Mouse (Mus musculus) mouse trophoblast stem cell (cell line): ENCODE measurements around the gene Msantd1.

Experiments
- in situ Hi-C, 2 experiments: fragments of 300-500 bp; cut with MseI, MboI; formaldehyde crosslinking; loops; 2 replicates in 1 of 2; 3 replicates in 1 of 2; pipeline ENCODE4 v1.15.1; 2025

The Msantd1 gene

DNA sequence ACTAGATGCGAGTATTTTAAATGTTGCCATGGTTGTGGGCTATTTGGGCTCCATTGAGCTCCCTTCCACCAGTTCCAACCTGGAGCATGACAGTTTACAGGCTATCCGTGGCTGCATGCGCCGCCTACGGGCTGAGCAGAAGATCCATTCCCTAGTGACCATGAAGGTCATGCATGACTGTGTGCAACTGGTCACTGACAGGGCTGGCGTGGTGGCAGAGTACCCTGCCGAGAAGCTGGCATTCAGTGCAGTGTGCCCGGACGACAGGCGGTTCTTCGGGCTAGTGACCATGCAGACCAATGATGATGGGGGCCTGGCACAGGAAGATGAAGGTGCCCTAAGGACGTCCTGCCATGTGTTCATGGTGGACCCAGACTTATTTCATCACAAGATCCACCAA, 57.7 kb downstream of the Msantd1 start:
- in situ Hi-C loops, result no loop called here

GRCm38 (mm10) chr5:34968386-34968785, 60.6 kb downstream of the Msantd1 start:
- in situ Hi-C loops, result no loop called here

DNA sequence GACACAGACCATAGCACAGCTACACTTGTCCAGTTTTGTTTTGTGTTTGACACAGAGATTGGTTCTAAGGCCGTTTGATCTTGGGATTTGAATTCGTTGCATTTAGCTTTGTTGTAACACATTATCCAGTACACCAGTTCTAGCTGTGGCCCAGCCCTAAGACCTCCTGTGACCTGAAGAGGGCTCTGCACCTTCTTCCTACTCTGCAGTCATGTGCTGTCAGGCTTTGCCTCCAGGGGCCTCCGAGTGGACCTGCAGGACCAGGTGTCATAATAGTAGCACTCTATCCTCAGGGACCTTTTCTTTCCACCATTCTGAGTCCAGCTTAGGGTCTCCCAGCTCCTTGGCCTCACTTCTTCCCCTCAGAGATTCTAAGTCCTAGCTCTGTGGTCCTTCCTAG, 64.7 kb downstream of the Msantd1 start:
- in situ Hi-C loops, result no loop called here
